Mouse (Mus musculus): ENCODE results near the gene H1f0.
A peak's percentile ranks its signal among the peaks of the same experiment; 100 is the strongest.
"Not testable (repeated sequence)": the region's sequence is repeated elsewhere in the genome, so short reads cannot be mapped to it uniquely, and the experiment has no call there.

H1f0 gene

DNA sequence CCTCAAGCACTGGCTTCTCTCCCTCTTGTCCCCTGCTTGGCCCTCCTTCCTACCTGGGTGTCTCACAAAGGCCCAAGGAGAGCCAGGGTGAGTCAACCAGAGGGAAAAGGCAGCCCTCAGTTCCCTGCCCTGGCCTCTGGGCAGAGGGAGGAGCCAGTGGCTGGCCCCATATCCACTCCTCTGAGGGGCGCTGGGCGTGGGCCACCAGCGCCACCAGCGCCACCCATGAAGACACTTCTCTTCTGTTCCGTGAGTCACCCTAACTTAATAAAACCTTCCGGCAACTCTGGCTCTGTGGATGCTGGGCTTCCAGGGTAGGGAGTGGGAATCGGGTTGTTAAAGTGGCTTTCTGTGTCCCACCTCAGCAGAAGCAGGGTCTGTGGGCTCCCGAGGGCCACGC, 22.7 kb upstream of the H1f0 start:
- no peak for DNase-seq (ENCODE audit: low read depth, low spot score)

- DNase-seq (ENCODE audit: low read depth, low spot score): peak; percentile 90
These were observed 21.6 kb upstream of the H1f0 start for GRCm38 (mm10) chr15:79006638-79007037.

DNA sequence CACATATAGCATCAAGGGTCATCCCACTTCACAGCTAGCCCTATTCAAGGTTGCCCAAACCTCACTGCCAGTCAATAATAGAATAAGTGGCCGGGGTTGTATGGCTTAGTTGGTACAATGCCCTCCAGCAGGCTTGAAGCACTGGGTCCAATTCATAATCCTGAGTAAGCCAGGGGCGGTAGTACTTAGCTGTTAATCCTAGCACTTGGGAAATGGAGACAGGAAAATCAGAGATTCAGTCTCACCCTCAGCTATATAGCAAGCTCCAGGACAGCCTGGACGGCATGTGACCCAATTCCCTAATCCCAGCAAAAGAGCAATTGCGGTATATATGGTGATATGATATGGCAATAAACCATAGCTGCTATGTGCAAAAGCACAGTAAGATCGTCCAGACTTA, 21.2 kb upstream of the H1f0 start:
- DNase-seq (ENCODE audit: low read depth, low spot score): no peak

DNA sequence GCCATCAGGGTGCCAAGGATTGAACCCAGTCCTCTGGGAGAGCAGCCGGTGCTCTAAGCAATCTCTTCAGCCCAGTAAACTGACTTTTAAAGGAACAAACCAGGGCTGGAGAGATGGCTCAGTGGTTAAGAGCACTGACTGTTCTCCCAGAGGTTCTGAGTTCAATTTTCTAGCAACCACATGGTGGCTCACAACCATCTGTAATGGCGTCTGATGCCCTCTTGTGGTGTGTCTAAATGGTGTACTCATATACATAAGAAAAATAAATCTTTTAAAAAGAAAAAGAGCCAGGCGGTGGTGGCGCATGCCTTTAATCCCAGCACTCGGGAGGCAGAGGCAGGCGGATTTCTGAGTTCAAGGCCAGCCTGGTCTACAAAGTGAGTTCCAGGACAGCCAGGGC, 20.4 kb upstream of the H1f0 start:
- DNase-seq (ENCODE audit: low read depth, low spot score): not testable (repeated sequence)

DNA sequence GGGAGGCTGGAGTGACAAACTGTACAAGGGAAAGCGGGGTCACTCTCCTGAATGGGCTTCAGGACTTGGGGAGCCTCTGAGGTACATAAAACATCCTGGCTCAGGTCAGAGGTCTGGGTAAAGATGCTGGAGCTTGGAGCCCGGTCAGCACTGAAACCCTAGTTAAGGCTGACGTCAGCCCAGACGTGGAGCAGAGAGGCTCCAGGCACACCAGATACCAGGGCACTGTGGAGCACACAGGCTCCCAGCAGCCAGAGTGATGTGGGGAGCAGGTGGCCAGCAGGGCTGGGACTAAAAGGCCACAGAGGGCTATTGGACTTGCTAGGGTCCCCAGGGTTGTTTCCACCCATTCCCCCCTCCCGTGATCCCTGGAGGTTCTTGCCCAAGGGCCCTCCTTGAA, 18.5 kb upstream of the H1f0 start:
- DNase-seq (ENCODE audit: low read depth, low spot score): no peak

- DNase-seq (ENCODE audit: low read depth, low spot score): no peak
These were observed 16.7 kb upstream of the H1f0 start for GRCm38 (mm10) chr15:79011550-79011949.

DNA sequence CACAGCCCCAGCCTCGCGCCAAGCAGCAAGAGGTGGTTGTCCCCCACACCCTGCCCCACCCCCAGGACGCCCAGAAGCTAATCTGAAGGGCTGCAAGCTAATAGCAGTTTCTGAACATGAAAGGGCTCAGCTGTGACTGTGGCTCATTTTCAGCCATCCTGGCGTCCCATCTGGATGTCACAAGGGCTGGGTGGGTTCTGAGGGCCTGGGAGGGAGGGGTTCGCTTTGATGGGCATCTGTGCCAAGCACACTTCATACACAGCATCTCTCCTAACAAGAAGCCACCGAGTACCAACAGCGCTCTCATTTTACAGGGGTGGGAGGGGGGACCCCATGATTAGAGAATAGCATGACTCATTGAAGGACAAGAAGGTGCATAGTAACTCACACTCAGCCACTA, 14.9 kb upstream of the H1f0 start:
- no peak for DNase-seq (ENCODE audit: low read depth, low spot score)

- peak; percentile 37 for DNase-seq (ENCODE audit: low read depth, low spot score)
These were observed 10.1 kb upstream of the H1f0 start for GRCm38 (mm10) chr15:79018191-79018590.

DNA sequence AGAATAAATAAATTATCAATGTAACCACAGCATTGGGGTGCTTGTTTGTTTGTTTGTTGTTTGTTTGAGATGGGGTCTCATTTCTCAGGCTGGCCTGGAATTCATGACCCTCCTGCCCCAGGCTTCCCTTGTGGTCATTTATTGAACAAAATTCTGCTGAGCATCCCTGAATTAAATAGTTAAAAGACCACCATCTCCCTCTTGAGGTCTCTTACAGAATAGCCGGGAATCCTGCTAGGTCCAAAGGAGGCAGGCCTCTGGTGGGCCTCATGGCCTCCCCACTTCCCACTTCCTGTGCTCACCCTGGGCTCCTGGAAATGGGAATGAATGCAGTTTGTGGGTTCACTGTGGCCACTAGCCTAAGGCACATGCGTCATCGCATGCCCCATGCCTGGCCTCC, 9.4 kb upstream of the H1f0 start:
- peak; percentile 45 for DNase-seq (ENCODE audit: low read depth, low spot score)

- DNase-seq (ENCODE audit: low read depth, low spot score): no peak
These were observed 5.5 kb upstream of the H1f0 start for GRCm38 (mm10) chr15:79022671-79023230.

DNA sequence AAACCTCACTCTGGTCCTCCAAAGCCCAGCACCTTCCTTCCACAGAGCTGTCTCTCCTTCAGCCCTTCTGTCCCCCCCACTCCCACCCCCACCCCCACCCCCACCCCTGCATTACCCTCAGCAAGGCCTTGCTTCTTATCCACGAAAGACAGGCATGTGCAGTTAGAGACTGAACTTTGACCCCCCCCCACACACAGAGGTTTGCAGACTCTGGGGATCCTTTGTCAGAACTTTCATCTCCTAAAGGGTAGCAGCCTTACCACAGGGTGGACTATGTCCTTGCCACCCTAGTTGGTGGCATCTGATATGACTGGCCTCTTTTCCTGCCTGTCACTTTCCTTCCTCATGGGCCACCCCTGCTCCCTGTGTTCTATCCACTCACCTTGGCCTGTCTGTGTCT, 4.9 kb upstream of the H1f0 start:
- DNase-seq (ENCODE audit: low read depth, low spot score): no peak

- DNase-seq (ENCODE audit: low read depth, low spot score): peak; percentile 47
These were observed 2.5 kb upstream of the H1f0 start for GRCm38 (mm10) chr15:79025687-79026308.

DNA sequence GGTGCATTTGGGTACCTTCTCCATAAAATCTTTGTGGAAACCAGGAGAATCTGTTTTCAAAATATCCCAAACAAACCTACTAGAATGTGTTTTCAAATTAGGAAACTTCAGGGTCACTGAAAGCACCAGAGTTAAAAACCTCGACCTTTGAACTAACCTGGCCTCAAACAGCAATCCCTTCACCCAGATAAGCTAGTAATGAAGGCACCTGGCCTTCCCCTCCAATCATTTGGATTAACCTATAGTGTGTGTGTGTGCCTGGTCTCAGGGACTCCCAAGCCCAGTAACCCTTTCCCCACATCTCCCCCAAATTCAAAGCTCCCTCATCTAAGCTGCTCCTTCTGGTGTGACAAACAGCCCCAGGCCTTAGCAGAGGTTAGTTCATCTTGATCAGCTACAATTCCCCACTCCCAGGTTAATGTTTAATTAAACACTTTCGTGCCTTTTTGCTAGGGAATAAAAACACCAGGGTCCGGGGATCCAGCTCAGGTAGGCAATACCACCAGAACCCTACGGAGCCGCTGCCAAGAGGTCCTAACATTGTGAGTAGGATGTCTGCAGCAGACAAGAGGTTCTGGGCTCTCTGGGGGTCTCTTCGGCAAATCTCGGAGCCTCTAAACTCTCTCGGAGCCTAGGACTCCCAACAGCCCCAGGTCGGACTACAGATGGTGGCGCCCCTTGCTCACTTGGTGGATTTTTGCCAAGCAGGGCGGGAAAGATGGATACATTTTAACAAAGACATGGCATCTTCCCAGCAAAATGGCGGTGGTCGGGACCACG, 1.5 kb upstream of the H1f0 start:
- no peak for DNase-seq (ENCODE audit: low read depth, low spot score)

- no peak for DNase-seq (ENCODE audit: low read depth, low spot score)
These were observed 702 bp upstream of the H1f0 start for GRCm38 (mm10) chr15:79027291-79028205.

GRCm38 (mm10) chr15:79028823-79029484, 704 bp downstream of the H1f0 start:
- no peak for DNase-seq (ENCODE audit: low read depth, low spot score)

GRCm38 (mm10) chr15:79029519-79030241, 1.4 kb downstream of the H1f0 start:
- no peak for DNase-seq (ENCODE audit: low read depth, low spot score)

GRCm38 (mm10) chr15:79030551-79031435, 2.5 kb downstream of the H1f0 start:
- peak; percentile 97 for DNase-seq (ENCODE audit: low read depth, low spot score)

- not testable (repeated sequence) for DNase-seq (ENCODE audit: low read depth, low spot score)
These were observed 3.7 kb downstream of the H1f0 start for GRCm38 (mm10) chr15:79031908-79032307.

DNA sequence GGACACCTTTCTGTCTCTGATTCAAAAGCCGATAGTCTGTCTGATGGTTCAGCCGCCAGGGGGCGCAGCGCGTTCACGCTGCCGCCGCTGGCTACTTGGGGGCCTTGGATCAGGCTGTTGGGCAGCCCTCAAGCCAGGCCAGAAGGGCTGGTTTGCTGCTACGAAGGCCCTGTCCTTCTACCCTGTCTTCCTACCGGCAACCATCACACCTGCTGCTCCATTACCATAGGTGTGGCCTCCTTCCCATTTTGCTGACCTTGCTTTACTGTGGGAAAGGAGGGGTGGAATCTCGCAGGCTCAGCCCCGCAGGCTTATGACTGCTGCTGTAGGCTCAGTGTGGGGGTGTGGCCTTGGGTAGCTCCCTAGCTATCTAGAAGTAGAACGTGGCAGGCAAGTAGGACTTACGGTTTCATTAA, 9.7 kb downstream of the H1f0 start:
- DNase-seq (ENCODE audit: low read depth, low spot score): peak; percentile 91

DNA sequence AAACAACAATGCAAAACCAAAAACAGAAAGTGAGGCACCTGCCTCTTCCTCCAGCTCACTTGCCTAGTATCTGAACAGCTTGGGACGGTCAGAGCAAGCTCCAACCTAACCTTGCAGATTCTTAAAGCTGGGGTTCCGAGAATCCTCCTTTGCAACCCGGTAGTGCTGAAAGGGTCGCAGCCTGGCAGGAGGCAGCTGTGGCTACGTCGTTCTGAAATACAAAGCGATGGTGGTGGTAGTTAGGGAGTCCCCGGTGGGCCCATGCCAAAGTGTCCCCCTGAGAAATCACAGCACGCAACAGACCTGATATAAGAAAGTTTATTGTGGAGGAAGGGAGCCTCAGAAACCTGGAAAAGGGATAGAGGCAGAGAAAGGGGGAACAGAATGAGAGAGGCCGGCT, 10.1 kb downstream of the H1f0 start:
- DNase-seq (ENCODE audit: low read depth, low spot score): no peak
